Mouse (Mus musculus) heart, adult 18-20 months (tissue): ENCODE results near the gene Mri1. TPM values are rescaled to one million over a fixed set of nuclear protein-coding genes. Genes with fewer than 3 reads are reported as not detected.

ENCODE experiments used
- DNase-seq, 2 experiments: peaks; one replicate each; pipeline ENCODE4 v3.0.0; 2021 to 2022; ENCODE audit warnings: mixed read lengths in 1 of 2
- long read RNA-seq, 2 experiments: library from polyadenylated mRNA; stranded (forward); transcript quantifications; one replicate each; pipeline ENCODE4 v2.0.0; 2021
- total RNA-seq, 2 experiments: library from RNA; stranded (reverse); gene quantifications; 2 replicates each; pipeline ENCODE4 v1.2.3; 2021

The Mri1 gene
- total RNA-seq: 10 to 100 TPM; 12.0 to 15.1 TPM
- long read RNA-seq, experiment 1, transcript Mri1-203 (5 exons, 2,819 nt): major isoform, 9 of 12 reads
- long read RNA-seq, experiment 1, partial matches to known transcripts: 1 of 12 reads
- long read RNA-seq, experiment 1, other reads (novel, unspliced or antisense): 2 of 12 reads
- long read RNA-seq, experiment 2, partial matches to known transcripts: 0 of 3 reads
- long read RNA-seq, experiment 2, other reads (novel, unspliced or antisense): 1 of 3 reads

GRCm38 (mm10) chr8:84256822-84257610, at the start of gene Mri1:
Mri1 (minus strand) TSS chr8:84257326.
- peak; percentile 85 to 88 for DNase-seq

DNA sequence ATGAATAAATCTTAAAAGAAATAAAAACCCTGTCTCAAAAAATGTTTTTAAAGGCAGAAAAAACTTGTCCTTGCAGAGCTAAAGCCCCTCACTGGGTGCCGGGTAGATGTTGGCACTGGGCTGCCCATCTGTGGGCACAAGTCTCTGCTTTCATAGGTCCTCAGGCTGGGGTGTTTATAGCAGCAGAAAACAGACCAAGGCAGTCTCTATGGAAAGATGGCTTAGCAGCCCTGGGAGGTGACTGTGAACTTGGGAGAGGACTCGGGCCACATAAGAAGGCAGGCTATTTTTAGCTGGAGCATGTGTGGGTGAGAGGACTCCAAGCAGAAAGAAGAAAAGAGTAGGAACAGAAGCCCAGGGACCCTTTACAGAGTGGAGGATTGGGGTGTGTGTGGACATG, 46.8 kb upstream of the Mri1 start:
- peak; percentile 16 to 30 for DNase-seq

GRCm38 (mm10) chr8:84297029-84297785, 40.1 kb upstream of the Mri1 start:
- DNase-seq: no peak

- peak in 1 of 2 experiments; percentile 68 for DNase-seq
These were observed 34.6 kb upstream of the Mri1 start for GRCm38 (mm10) chr8:84291688-84292087.

GRCm38 (mm10) chr8:84291086-84291485, 34.0 kb upstream of the Mri1 start:
- DNase-seq: no peak

- no peak for DNase-seq
These were observed 31.8 kb upstream of the Mri1 start for GRCm38 (mm10) chr8:84288892-84289291.

- DNase-seq: peak; percentile 60 to 66
These were observed 28.5 kb upstream of the Mri1 start for GRCm38 (mm10) chr8:84285665-84286064.

- peak; percentile 30 to 53 for DNase-seq
These were observed 27.5 kb upstream of the Mri1 start for GRCm38 (mm10) chr8:84284608-84285063.

GRCm38 (mm10) chr8:84280777-84281176, 23.7 kb upstream of the Mri1 start:
- DNase-seq: no peak

- DNase-seq: no peak
These were observed 19.3 kb upstream of the Mri1 start for GRCm38 (mm10) chr8:84276447-84276846.

- no peak for DNase-seq
These were observed 16.8 kb upstream of the Mri1 start for GRCm38 (mm10) chr8:84273968-84274367.

GRCm38 (mm10) chr8:84272302-84272701, 15.2 kb upstream of the Mri1 start:
- DNase-seq: no peak

DNA sequence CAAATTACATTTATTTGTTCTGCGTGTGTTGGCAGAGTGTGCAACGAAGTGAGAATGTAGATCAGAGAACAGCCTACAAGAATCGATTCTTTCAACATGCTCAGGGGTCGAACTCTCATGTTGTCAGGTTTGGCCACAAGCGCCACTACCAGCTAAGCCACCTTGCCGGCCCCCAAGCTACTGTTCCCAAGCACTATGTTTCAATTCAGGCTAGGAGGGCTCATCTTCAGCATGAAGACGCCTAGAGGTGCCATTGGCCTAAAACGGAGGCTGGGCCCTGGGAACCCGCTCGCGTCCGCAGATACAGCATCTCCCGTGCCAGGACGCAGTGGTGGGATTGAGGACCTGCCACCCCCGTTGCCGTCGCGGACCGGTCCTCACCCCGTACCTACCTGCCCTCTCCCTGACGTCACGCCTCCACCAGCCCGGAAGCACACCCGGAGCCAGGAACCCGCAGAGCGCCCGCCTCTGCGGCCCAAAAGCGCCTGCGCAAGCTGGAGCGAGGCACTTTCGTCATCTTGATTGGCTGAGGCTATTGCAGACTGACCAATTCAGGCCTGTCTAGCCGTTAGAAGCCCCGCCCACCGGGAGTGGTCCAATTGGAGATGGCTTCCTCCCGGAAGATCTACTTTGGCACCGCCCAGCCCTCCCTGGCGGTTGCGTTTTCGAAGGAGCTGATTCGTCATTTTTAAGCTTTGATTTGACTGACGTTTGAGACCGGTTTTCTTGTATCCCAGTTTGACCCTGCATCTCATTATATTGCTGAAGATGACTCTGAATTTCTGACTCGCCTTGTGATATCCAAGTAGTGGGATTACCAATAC, 13.0 kb upstream of the Mri1 start, which contains the start of gene Ccdc130:
Gene Ccdc130, minus strand, starts transcription at position 431 of the 824 bp plus-strand sequence.
- DNase-seq: peak; percentile 100

DNA sequence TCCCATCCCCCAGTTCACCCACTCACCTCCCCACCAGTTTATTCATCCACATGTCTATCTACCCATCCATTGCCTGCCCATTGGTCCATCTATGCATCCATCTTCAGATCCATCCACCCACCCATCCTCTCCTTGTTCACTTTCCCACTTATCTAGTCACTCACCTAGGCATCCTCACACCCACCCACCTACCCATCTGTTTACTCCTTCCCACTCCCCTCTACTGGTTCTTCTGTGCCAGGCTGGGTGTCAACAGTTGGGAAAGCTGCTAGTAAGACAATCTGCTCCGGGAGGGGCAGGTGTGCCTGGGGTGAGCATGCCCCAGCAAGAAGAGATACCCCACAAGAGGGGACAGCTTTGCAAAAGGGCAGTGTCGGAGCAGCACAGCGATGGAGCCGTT, 4.0 kb upstream of the Mri1 start:
- no peak for DNase-seq

GRCm38 (mm10) chr8:84256458-84256821, 686 bp downstream of the Mri1 start:
- DNase-seq: no peak

- no peak for DNase-seq
These were observed 1.3 kb downstream of the Mri1 start for GRCm38 (mm10) chr8:84255858-84256257.

DNA sequence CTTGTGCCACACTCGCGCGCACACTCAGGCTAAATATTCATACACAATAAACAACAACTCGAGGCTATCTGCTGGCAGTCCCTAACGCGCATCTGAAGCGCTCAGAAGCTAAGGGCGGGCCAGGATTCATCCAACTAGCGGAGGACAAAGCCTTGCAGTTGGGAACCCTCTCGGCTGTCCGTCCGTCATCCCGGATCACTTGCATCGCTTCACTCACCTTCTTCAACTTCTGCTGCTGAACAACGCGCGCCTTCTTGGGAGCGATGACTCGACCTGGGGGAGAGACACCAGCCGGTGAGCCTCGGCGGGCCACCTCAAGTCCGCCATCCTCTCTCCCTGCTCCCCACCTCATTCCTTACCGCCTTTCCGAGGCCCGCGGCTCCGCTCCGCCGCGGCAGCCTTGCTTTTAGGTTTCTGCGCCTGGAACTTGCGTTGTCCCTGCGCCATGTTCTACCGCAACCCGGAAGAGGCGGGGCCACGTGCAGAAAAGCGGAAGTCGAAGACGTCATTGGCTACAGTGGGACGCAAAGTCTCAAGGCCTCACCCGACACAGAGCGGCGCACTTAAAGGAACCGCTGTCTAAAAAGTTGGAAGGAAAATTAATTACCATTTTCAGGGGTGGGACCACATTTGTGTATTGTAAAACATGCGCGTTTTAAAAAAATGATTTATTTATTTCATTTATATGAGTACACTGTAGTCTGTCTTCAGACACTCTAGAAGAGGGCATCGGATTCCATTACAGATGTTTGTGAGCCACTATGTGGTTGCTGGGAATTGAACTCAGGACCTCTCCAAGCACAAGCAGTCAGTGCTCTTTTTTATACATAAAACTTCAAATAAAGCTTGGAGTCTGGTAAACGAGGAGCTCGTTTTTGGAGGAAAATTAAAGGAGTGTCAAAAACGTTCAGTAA, 7.6 kb downstream of the Mri1 start, which contains the start of gene D8Ertd738e:
Gene D8Ertd738e, minus strand, starts transcription at position 463 of the 914 bp plus-strand sequence.
- peak; percentile 93 to 94 for DNase-seq

DNA sequence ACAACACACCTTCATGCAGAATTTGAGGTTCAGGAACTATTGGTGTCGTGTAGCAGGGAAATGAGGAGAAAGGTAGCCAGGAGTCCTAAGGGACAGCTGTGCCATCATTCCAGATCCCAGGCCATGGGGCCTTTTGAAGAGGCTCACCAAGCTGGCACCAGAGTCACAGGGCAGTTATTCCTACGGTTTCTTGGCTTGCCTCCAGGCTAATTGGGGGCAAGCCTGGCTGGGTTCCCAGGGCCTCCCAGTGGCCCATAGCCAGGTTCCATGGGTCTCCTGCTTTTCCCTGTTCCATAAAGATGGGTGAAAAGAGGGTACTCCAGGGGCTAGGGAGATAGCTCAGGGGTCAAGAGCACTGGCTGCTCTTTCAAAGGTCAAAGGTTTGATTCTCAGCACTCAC, 15.3 kb downstream of the Mri1 start:
- no peak for DNase-seq

- no peak for DNase-seq
These were observed 16.0 kb downstream of the Mri1 start for GRCm38 (mm10) chr8:84241167-84241566.

- peak; percentile 26 to 29 for DNase-seq
These were observed 19.4 kb downstream of the Mri1 start for GRCm38 (mm10) chr8:84237542-84238229.
